Mouse (Mus musculus) yolk sac, embryonic 10.5 days (tissue): ENCODE results near the gene Nfatc2.
A peak's percentile ranks its signal among the peaks of the same experiment; 100 is the strongest.

Experiments used
- DNase-seq: peaks from one replicate; pipeline ENCODE4 v3.0.0-alpha.2; 2017; ENCODE audit warnings: low spot score

Nfatc2 gene

GRCm38 (mm10) chr2:168601491-168602386 is at the start of gene Nfatc2:
Gene Nfatc2 (minus strand): TSS chr2:168601657.
- DNase-seq: peak; percentile 50

DNA sequence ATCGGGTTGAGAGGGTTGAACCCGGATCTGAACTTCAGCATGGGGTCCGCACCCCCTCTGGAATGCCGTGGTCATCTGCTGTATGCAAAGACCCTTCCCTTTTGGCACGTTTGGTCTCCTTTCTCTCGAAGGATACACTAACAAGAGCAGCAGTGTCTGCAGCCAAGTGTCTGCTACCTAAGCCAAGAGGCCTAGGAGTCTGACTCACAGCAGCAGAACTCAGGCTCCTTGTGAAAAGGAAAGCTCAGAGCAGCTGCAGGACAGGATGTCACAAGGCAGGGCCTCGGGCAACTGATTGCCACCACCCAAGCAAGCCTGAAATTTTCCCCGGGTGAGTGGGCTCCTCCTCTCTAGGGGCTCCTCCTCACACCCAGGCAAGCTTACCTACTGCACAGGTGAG is 46.7 kb upstream of the Nfatc2 start:
- DNase-seq: no peak

DNA sequence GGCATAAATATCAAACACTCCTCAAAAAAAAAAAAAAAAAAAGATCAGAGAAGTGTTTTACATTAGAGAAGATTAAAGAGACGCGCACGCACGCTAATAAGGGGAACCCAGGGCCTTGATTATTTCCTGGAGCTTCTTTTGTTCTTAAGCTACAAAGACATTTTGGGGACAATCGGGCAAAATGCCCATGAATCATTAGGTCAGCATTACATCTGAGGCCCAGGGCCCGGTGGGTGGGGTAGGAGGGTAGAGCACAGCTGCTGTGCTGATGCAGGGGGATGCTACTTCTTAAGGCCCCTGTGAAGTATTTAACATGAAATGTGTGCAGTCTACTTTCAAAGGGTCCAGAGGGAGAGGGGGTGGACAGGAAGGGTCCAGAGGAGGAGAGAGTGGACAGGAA is 43.4 kb upstream of the Nfatc2 start:
- no peak for DNase-seq

DNA sequence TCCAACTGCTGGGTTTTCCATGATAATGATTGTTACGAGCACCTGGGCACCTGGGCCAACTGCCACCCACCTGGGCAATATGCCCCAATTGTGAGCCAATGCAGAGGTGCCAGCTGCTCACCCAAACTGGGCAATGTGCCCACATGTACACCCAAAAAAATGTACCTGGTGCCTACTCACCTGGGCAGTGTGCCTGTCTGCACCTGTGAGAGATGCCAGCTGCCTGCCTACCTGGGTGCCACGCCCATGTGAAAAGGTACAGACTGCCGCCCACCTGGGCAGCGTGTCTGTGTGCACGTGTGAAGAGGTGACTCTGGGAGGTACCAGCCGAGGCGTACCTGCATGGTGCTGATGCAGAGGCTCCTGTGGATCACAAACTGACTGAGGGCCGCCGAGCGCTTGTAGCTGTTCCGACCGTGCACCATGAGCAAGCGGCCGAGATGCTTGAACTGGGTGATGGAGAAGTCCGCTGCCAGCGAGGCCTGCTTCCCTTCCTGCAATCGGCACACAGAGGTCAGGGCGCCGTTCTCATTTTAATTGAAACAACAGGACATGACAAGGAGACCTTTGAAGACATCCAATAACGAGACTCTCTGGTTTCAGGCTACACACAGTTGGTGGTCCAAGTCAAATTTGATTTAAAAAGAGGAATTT is 42.2 kb upstream of the Nfatc2 start:
- no peak for DNase-seq

- DNase-seq: no peak
Observed at GRCm38 (mm10) chr2:168642187-168642586, 40.7 kb upstream of the Nfatc2 start.

DNA sequence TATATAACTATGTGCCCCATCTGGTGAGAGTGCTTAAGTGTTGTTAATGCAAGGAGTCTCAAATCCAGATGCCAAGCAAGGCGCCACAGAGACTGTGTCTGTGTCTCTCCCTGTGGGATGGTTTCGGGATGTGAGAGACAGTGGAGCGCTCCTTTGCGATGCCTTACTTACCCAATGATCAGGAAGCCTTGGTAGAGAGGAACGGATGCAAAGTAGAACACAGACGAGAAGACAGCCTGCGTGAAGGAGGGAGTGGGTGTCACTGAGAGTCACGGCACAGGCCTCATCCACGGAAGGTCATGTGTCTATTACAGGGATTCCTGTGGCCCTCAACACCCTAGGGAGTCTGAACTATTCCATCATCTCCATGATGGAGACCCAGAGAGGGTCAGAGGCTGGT is 39.0 kb upstream of the Nfatc2 start:
- no peak for DNase-seq

DNA sequence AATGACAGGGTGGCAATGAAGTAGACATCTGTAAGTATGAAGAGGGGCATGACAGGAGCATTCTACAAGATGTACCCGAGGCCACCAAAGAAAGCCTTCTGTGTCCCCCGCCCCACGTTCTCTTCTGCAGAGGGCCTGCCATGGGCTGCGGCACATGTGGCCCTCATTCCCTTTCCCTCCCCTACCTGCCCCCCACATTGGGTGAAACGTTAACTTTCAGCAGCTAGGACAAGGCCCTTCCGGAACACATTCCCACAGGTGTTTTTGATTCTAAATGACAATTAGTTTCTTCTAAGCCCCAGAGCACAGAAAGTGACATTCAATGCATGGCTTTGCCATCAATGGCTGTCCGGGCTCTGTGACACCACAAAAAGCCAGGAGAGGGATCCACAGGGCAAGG is 33.4 kb upstream of the Nfatc2 start:
- DNase-seq: no peak

- peak; percentile 76 for DNase-seq
Observed at GRCm38 (mm10) chr2:168633301-168633816, 31.9 kb upstream of the Nfatc2 start.

GRCm38 (mm10) chr2:168632543-168632942 is 31.1 kb upstream of the Nfatc2 start:
- no peak for DNase-seq

GRCm38 (mm10) chr2:168628787-168629186 is 27.3 kb upstream of the Nfatc2 start:
- DNase-seq: peak; percentile 55

DNA sequence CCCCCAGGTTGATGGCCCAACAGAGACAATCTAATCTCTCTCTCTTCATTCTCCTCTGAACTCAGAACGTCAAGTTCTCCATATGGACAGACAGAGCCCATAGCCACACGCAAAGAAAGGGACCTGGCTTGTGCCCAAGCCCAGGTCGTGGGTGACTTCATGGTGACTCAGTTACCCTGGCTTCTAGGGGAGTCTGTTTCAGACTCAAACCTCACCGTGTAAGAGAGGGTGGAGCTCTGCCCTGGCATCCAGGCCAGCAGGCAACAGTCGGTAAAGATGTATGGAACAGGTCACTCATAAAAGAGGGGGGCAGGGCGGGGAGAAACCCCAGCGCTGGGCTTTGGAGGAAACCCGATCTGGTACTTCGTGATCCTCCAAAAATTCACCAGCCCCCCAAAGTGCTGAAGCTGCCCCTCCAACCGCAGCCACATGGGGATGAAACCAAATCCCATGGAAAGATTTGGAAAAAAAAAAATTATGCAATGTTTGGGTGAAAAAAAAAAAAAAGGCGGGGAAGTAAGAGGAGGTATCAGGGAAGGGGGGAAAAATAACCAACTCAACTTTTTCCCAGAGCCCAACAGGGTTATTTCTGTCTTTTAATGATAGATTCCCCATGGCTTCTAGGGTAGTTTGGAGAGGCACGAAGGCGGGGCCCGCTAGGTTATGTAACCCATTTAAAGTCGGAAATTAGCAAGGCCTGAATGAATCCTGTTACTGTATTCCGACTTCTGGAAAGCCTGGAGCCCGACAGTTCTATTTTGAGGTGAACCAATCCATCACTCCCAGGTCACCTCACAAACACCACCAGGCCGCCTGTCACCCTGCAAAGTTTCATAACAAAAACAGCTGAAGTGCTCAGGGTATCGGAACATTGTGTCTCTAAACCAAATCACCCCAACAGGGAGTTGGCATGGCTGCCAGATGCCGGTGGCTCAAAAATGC is 26.6 kb upstream of the Nfatc2 start:
- no peak for DNase-seq

GRCm38 (mm10) chr2:168626385-168626784 is 24.9 kb upstream of the Nfatc2 start:
- DNase-seq: no peak

- no peak for DNase-seq
Observed at GRCm38 (mm10) chr2:168625091-168625490, 23.6 kb upstream of the Nfatc2 start.

DNA sequence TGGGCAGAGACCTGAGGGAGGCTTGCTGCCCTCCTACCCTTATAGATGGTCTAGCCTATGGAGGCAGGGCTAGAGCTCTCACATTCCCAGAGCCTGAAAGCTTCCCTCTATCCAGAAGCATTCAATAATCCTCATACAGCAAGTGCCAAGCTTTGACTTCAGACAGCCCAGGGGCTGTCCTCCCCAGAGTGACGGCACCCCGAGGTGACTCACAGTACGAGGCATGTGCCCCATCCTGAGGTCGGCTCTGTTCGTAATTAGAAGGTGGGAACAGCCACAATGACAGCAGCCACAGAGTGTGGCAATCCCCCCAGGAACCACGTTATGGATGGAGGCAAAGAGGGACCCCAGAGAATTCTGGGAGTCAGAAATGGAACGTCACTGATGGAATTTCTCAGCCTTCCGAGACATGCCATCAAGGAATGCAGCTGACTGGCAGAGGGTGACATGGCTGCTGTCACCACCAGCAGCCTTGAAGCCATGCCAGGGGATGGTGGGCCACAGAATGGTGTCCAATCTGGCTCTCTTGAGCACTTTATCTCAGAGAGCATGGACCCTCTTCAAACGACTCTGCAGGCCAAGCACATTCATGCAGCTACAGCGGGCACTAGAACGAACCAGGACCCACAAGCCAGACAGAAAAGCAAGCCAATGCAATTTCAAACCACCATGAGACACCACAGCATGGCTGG is 19.8 kb upstream of the Nfatc2 start:
- no peak for DNase-seq

DNA sequence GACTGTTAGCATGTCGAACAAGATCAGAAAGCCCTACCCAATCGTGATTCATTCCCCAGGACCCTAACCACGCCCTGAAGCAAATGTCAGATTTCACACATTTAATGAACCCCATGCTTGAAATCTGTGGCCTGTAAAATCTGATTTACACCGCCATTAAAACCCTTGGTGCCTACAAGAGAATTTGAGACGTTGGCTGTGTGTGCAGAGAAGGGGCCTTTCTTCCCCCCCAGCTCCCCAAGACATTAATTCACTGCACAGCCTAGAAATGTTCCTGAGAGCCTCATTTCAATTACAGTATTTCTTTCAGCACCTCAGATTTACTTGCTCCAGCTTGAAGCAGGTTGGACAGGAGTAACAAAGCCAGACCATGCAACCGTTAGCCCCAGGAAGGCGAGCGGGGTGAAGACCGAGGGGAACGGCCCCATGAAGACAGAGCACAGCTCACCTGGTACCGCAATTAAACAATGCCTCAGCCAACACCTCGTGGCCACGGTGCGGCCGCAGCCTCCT is 16.8 kb upstream of the Nfatc2 start:
- no peak for DNase-seq

- DNase-seq: no peak
Observed at GRCm38 (mm10) chr2:168615160-168615559, 13.7 kb upstream of the Nfatc2 start.

GRCm38 (mm10) chr2:168614170-168614872 is 12.9 kb upstream of the Nfatc2 start:
- DNase-seq: no peak

DNA sequence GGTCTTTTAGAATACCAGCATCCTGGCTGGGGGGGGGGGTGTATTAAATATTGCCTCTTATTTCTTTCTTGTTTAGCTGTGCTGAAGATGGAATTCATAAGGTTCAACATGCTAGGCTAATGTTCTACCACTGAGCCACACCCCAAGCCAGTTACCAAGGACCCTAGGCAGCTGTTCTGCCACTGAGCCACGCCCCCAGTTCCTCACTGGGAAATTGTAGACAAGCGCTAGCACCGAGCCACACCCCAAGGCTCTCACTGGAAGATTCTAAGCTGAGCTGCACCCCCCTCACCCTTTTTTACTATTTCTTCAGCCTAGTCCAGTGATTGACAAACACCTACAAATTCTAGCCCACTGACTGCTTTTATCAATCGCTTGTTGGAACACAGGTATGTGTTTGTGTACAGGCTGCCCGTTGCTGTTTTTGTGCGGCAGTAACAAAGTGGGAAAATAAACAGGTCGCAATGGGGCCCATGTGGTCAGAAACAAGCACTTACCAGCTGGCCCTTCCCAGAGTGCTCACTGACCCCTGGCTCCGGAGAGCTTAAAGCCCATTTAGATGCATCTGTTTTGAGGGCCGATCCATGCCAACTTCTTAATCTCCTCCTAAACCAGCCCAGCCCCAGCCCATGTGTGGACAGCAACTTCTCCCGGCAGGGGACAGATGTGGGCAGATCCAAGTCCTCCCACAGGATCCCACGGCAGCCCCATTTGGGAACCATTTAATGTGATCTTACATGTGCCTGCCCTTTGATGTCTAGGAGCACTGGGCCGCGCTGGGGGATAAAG is 11.8 kb upstream of the Nfatc2 start:
- no peak for DNase-seq

DNA sequence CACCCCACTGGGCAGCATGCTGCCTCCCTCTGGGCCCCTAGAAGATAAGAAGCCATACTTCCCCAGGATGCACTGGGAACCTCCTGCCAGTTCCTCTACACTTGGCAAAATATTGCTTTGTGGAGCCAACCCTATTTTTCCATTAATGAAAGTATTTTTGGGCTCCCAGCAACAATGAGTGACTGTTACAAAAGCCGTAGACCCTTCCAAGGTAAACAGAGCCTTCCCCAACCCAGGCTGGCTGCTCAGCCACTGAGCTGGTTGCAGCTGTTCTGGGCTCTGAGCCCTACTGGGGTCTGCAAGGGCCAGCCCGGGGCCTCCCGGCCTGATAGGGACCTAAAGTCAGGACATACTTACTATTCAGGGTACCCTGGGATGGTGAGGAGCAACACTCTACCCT is 9.5 kb upstream of the Nfatc2 start:
- no peak for DNase-seq
